Mouse (Mus musculus) G1E (cell line): Measurements from ENCODE around the gene D930048N14Rik.

Source experiments
- CTCF ChIP-seq: IDR thresholded peaks from 2 replicates; pipeline ENCODE4 v1.5.1; 2012; ENCODE audit warnings: low read depth, low read length, inconsistent platforms, mixed read lengths
- GATA1 ChIP-seq: IDR thresholded peaks from 2 replicates; pipeline ENCODE4 v1.6.1; 2012; ENCODE audit warnings: borderline replicate concordance, low read length, inconsistent platforms, mixed read lengths

- TF ChIP-seq CTCF = no peak
- TF ChIP-seq GATA1 = no peak
Measured at GRCm38 (mm10) chr11:51635525-51636322, 15.0 kb upstream of the D930048N14Rik start, which contains the start of gene Rmnd5b.
